Mouse (Mus musculus) hindbrain, embryonic 11.5 days (tissue): ENCODE measurements around the gene Stk11. TPM values are rescaled to one million over a fixed set of nuclear protein-coding genes. Genes with fewer than 3 reads are reported as not detected.
"Not testable (repeated sequence)": the region's sequence is repeated elsewhere in the genome, so short reads cannot be mapped to it uniquely, and the experiment has no call there.

Experiments used
- ATAC-seq: fragments of 200-750 bp; cut with Nextera tagmentation; 2 replicates; pipeline ENCODE4 v1.8.0; 2017; ENCODE audit warnings: mild to moderate bottlenecking, moderate TSS enrichment, moderate library complexity; ENCODE audit not compliant: low FRiP score
- DNase-seq: peaks from one replicate; pipeline ENCODE4 v3.0.0-alpha.2; 2015; ENCODE audit warnings: low spot score
- H3K27ac ChIP-seq: fragments of 300-500 bp; sonication (generic); 2 replicates; pipeline ENCODE4 v1.5.1; 2014; ENCODE audit warnings: mild to moderate bottlenecking, low read depth, low read length
- H3K27me3 ChIP-seq: fragments of 300-500 bp; sonication (generic); 2 replicates; pipeline ENCODE4 v1.6.1; 2014; ENCODE audit warnings: mild to moderate bottlenecking, low read length, moderate library complexity, mixed read lengths; ENCODE audit not compliant: control insufficient read depth, insufficient read depth
- H3K36me3 ChIP-seq: fragments of 300-500 bp; sonication (generic); 2 replicates; pipeline ENCODE4 v1.6.1; 2014; ENCODE audit warnings: mild to moderate bottlenecking, low read length, moderate library complexity, mixed read lengths; ENCODE audit not compliant: control insufficient read depth, insufficient read depth
- H3K4me1 ChIP-seq: fragments of 300-500 bp; sonication (generic); replicated peaks from 2 replicates; pipeline ENCODE4 v1.6.1; 2014; ENCODE audit warnings: low read length, mixed read lengths; ENCODE audit not compliant: control insufficient read depth, insufficient read depth
- H3K4me2 ChIP-seq: fragments of 300-500 bp; sonication (generic); replicated peaks from 2 replicates; pipeline ENCODE4 v1.6.1; 2014; ENCODE audit warnings: mild to moderate bottlenecking, low read depth, low read length
- H3K4me3 ChIP-seq: fragments of 300-500 bp; sonication (generic); 2 replicates; pipeline ENCODE4 v1.5.1; 2014; ENCODE audit warnings: low read depth, low read length
- H3K9ac ChIP-seq: fragments of 300-500 bp; sonication (generic); 2 replicates; pipeline ENCODE4 v1.6.1; 2014; ENCODE audit warnings: low read depth, low read length
- H3K9me3 ChIP-seq: fragments of 300-500 bp; sonication (generic); 2 replicates; pipeline ENCODE4 v1.6.1; 2016; ENCODE audit warnings: low read length; ENCODE audit not compliant: control insufficient read depth
- WGBS: fragments of 180-500 bp; shearing (Covaris S2); extraction: QIAGEN DNeasy Blood & Tissue Kit; methylation state at CpG from one replicate; pipeline ENCODE4 v1.1.7; 2014; 5-methylcytosine and 5-hydroxymethylcytosine counted together
- polyA plus RNA-seq: library from polyadenylated mRNA; unstranded; fragments of >200 nt; fragmentation: Nextera tagmentation; extraction: Ambion mirVana; gene quantifications from 2 replicates; pipeline ENCODE4 v1.2.1, GENCODE M21; 2014

The Stk11 gene
- polyA plus RNA-seq, 1 experiment from 2014 or later = 26.8 TPM

- peak overlapping the region; percentile 77 for H3K27ac ChIP-seq
- peak overlapping the region; percentile 70 for H3K4me2 ChIP-seq
- H3K4me1 ChIP-seq = peaks cover 23% of the 10 kb centered on the region
- ATAC-seq = peak; percentile 10
- WGBS = 10% methylated on average over 43 of the region's 44 CpGs
- no peak for DNase-seq
- no peaks in the 10 kb centered on the region for H3K9me3 ChIP-seq
- peak overlapping the region; percentile 49 for H3K9ac ChIP-seq
- 0 out of 2 replicates have a peak, but pooled peaks cover 2% of the 10 kb centered on the region for H3K27me3 ChIP-seq
- H3K4me3 ChIP-seq = peak overlapping the region; percentile 34
- no peaks in the 10 kb centered on the region for H3K36me3 ChIP-seq
These were observed 48.8 kb downstream of the Stk11 start for GRCm38 (mm10) chr10:80164161-80164997.

- Histone ChIP-seq H3K4me1 (peaks cover 23% of the 10 kb centered on the region), H3K4me3 (peak overlapping the region; percentile 34), H3K27ac (peak overlapping the region; percentile 77), H3K9ac (peak overlapping the region; percentile 49), H3K36me3 (peaks cover 2% of the 10 kb centered on the region; the same call in 1 of the 2 replicates), H3K4me2 (peak overlapping the region; percentile 70), H3K9me3 (no peaks in the 10 kb centered on the region), H3K27me3 (0 out of 2 replicates have a peak, but pooled peaks cover 2% of the 10 kb centered on the region)
- WGBS = under 1% methylated on average over 17 of the region's 17 CpGs
- peak; percentile 97 for DNase-seq
- peak; percentile 25 for ATAC-seq
These were observed 49.4 kb downstream of the Stk11 start for GRCm38 (mm10) chr10:80164998-80165344.

GRCm38 (mm10) chr10:80165392-80166128, 50.0 kb downstream of the Stk11 start, which contains the start of gene Cirbp:
Gene Cirbp, plus strand, starts transcription at chr10:80165985.
- peak; percentile 65 for DNase-seq
- Histone ChIP-seq H3K4me1 (peaks cover 23% of the 10 kb centered on the region), H3K36me3 (peaks cover 8% of the 10 kb centered on the region), H3K9ac (peak within 1 kb of the TSS; percentile 49), H3K27ac (peak within 1 kb of the TSS; percentile 82), H3K4me3 (peak within 1 kb of the TSS; percentile 34), H3K9me3 (no peaks in the 10 kb centered on the region), H3K4me2 (peak within 1 kb of the TSS; percentile 70), H3K27me3 (0 out of 2 replicates have a peak, but pooled peaks cover 2% of the 10 kb centered on the region)
- 17% methylated on average over 20 of the region's 20 CpGs for WGBS
- 0 out of 2 replicates have a peak, but pooled peaks have one; percentile 7 for ATAC-seq

- not testable (repeated sequence) for DNase-seq, H3K36me3 ChIP-seq, H3K4me2 ChIP-seq, H3K9me3 ChIP-seq, H3K27me3 ChIP-seq, H3K4me3 ChIP-seq, ATAC-seq
- Histone ChIP-seq H3K27ac (peak overlapping the region; percentile 82), H3K4me1 (peaks cover 17% of the 10 kb centered on the region), H3K9ac (peak overlapping the region; percentile 44; the same call in 1 of the 2 replicates)
- 86% methylated on average over 4 of the region's 4 CpGs for WGBS
These were observed 50.5 kb downstream of the Stk11 start for GRCm38 (mm10) chr10:80166136-80166535.

GRCm38 (mm10) chr10:80167460-80168037, 51.9 kb downstream of the Stk11 start:
- peak overlapping the region; percentile 97 for H3K27ac ChIP-seq
- DNase-seq (peak; percentile 99), ATAC-seq (peak; percentile 92)
- WGBS = under 1% methylated on average over 55 of the region's 55 CpGs
- H3K9ac ChIP-seq = peak overlapping the region; percentile 99
- peaks cover 17% of the 10 kb centered on the region for H3K4me1 ChIP-seq
- H3K4me2 ChIP-seq = peak overlapping the region; percentile 57
- 0 out of 2 replicates have a peak, but pooled peaks cover 2% of the 10 kb centered on the region for H3K27me3 ChIP-seq
- H3K9me3 ChIP-seq = no peaks in the 10 kb centered on the region
- H3K4me3 ChIP-seq = peak overlapping the region; percentile 95
- peaks cover 17% of the 10 kb centered on the region for H3K36me3 ChIP-seq

GRCm38 (mm10) chr10:80168038-80168661, 52.5 kb downstream of the Stk11 start:
- ATAC-seq (peak; percentile 61), DNase-seq (peak; percentile 96)
- H3K36me3 ChIP-seq = peaks cover 17% of the 10 kb centered on the region
- peak overlapping the region; percentile 95 for H3K4me3 ChIP-seq
- H3K27me3 ChIP-seq = 0 out of 2 replicates have a peak, but pooled peaks cover 2% of the 10 kb centered on the region
- H3K9me3 ChIP-seq = no peaks in the 10 kb centered on the region
- H3K9ac ChIP-seq = peak overlapping the region; percentile 99
- WGBS = 0% methylated on average over 41 of the region's 48 CpGs
- H3K4me2 ChIP-seq = peak overlapping the region; percentile 57
- H3K4me1 ChIP-seq = peaks cover 17% of the 10 kb centered on the region
- peak overlapping the region; percentile 97 for H3K27ac ChIP-seq

GRCm38 (mm10) chr10:80169070-80169469, 53.5 kb downstream of the Stk11 start:
- ATAC-seq = no peak
- H3K4me1 ChIP-seq = peaks cover 17% of the 10 kb centered on the region

GRCm38 (mm10) chr10:80169651-80170050, 54.0 kb downstream of the Stk11 start:
- H3K27me3 ChIP-seq = no peaks in the 10 kb centered on the region
- H3K36me3 ChIP-seq = peaks cover 17% of the 10 kb centered on the region
- ATAC-seq (no peak), DNase-seq (no peak)
- H3K27ac ChIP-seq = no peak overlapping the region
- no peak overlapping the region for H3K9ac ChIP-seq
- H3K4me3 ChIP-seq = no peak overlapping the region
- no peaks in the 10 kb centered on the region for H3K9me3 ChIP-seq
- no peak overlapping the region for H3K4me2 ChIP-seq
- peaks cover 13% of the 10 kb centered on the region for H3K4me1 ChIP-seq
- WGBS = 94% methylated on average over 7 of the region's 7 CpGs

More at GRCm38 (mm10) chr10:80169070-80169469, 53.5 kb downstream of the Stk11 start:
- Histone ChIP-seq H3K4me3 (peak overlapping the region; percentile 95; the same call in 1 of the 2 replicates), H3K36me3 (peaks cover 17% of the 10 kb centered on the region), H3K27me3 (0 out of 2 replicates have a peak, but pooled peaks cover 2% of the 10 kb centered on the region), H3K9me3 (no peaks in the 10 kb centered on the region), H3K9ac (peak overlapping the region; percentile 99; the same call in 1 of the 2 replicates), H3K4me2 (peak overlapping the region; percentile 57), H3K27ac (no peak overlapping the region)
- WGBS = 77% methylated on average over 1 of the region's 1 CpGs
- no peak for DNase-seq
